Mouse (Mus musculus): ENCODE measurements around the gene Nol6.

- TF ChIP-seq CTCF (IDR thresholded peaks at IDR 0.05; ENCODE audit: borderline replicate concordance, control insufficient read depth, extremely low read depth, insufficient read depth, low read length, poor library complexity), result peak; percentile 35; the same call in 1 of the 2 replicates
- no peak for TF ChIP-seq POLR2A (IDR thresholded peaks at IDR 0.05; ENCODE audit: control insufficient read depth, extremely low read depth, insufficient read depth, low read length, poor library complexity)
Measured at GRCm38 (mm10) chr4:41134935-41135710, 10.9 kb upstream of the Nol6 start.
